Mouse (Mus musculus) ovary, postnatal 14 days (tissue): ENCODE measurements around the gene Wdr70.

Source experiments
- DNase-seq: peaks from one replicate; pipeline ENCODE4 v3.0.0; 2022; ENCODE audit warnings: low spot score

Wdr70 gene

DNA sequence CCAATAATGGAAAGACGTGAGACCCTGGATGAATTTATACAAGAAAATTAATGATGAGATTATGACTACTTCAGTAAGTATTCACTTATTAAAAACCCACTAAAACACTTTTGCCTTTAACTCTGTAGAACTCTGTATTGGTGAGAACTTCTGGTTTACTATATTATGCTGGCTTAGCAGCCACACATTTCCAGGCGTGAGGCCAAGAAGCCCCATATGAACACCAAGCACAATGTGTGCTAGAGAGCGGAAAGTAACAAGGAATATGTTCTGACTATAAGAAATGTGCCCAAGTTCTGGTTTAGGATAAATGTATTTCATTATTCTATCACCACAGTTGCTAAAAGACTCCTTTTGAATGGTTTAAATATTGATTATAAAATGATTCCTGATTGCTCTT lies 68.4 kb downstream of the Wdr70 start:
- no peak for DNase-seq

DNA sequence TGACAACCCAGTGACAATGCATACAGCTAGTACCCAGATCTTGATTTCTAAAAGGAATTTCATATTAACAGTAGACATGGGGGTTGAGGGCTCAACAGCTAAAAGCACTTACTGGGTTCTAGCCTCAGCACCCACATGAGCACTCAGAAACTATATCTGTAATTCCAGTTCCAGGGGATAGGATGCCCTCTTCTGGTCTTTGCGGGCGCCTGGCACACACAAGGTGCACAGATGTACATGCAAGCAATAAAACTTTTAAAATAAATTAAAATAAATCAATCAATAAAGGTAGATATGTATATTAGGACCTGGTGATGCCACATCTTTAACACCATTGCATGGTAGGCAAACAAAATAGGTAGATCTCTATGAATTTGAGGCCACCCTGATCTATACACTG lies 71.5 kb downstream of the Wdr70 start:
- no peak for DNase-seq

DNA sequence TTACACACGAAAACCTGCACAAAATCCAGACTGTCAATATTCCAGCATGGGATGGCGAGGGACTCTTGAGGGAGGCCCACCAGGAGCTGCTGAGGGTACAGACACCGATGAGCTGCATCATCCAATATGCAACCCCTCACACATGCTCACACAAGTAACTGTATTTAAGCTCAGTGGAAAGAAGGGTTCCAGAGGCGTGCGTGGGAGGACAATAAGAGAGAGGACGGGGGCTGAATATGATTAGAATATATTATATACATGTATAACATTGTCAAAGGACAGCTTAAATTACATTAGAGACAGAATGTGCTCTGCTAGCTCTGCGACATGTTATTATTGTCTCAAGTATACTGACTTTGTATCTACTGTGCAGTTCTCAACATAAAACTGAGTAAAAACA lies 87.6 kb downstream of the Wdr70 start:
- no peak for DNase-seq

DNA sequence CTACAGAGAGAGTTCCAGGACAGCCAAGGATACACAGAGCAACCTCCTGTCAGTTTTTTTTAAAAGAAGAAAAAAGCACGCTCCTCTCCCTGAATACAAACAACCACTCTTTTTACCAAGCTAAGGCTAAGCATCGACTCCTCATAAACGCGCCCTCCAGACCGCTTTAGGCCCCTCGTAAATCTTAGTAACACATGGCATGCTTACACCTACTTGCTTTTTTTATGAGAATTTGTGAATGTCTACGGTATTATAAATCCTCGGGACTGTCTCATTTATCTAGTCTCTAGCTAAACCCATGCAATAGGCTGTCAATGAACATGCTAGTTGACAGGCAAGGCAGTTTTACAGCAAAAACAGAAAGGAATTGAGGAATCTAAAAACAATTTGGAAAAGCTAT lies 91.6 kb downstream of the Wdr70 start:
- no peak for DNase-seq

DNA sequence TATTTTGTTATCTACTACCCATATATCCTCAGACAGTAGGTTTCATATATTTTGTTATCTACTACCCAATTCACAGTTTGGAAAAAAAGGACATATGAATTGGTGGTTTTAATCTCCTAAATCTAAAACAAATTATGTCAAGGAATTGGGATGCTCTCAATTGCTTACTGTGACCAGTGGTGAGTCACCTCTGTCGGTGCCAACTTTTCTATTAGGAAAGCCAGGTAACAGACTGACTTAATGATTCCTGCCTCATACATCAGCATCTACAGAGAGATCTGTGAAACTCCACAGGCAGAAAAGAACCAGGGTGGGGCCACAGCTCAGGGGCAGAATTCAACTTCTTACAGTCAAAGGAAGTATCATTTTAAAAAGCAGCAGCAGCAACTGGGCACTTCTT lies 93.0 kb downstream of the Wdr70 start:
- DNase-seq: no peak

DNA sequence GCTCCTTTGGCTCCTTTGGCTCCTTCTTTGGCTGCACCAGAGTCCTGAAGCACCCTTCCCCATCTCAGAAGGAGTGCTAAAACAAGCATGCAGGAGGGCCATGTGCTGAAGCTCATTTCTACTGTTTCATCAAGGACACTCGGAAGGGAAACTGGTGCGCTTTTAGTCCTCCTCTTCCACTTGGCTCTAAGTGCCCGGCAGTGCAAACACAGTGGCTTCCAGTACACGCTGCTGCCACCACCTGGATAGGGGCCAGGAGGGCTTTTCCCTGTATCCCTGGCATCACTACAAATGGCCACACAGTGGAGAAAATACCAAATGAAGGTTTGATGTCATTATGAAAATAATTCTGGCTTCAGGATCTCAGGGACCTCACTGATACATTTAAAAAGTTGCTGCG lies 93.5 kb downstream of the Wdr70 start:
- DNase-seq: no peak

DNA sequence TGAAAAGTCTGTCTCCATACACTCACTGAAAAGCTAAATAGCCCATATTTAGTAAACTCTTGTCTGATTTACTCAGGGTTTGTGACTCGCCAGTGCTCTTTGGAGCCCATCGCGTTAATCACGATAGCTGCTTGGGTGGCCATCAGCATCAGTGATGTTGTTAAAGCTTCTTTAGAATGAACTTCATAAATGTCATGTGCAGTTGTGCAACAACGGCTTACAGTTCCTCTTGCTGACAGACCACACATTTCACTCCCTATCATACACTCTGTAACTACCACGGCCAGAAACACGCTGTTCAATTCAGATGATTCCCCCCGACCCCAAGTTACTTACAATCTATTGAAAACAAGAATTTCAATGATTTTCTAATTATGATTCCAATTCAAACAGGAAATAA lies 95.2 kb downstream of the Wdr70 start:
- DNase-seq: no peak

DNA sequence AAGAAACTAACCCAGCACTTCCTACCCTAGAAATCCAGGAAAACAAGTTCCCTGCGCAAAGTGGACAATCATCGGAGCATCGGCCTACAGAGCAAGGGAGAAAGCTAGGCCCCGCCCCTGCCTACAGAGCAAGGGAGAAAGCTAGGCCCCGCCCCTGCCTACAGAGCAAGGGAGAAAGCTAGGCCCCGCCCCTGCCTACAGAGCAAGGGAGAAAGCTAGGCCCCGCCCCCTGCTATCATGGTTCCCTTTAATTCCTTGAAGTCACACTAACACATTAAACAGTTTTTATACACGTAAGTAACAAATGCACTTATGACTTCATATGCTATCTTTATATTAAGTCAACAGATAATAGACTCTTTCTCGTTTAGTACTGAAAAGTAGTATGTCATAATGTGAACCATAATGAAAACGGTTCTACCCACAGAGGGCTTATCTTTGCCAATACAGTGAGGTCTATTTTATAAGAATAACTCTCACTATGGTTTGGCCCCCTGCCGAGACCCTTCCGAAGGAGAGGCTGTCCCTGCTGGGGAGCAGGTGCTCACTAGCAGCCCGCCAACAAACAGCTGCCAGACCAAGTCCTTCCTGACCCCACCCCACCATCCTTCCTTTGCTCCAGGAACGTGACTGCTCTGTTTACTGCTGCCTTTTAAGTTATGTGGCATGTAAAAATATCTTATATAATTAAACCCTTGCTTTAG lies 100.0 kb downstream of the Wdr70 start:
- DNase-seq: no peak

DNA sequence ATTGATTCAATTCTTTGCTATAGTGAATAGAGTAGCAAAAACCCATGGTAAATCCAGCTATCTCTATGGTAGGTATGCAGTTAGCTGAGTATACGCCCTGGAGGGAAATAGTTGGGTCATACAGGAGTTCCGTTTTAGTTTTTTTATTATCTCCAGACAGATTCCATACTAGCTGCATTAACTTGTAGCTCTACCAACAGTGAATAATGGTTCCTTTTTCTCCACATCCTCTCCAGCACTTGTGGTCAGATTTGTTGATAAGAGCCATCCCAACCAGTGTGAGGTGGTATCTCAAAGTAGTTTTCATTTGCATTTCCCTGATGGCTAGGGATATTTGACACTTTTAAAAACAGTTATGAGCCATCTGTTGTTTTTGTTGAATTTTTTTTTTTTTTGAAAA lies 100.9 kb downstream of the Wdr70 start:
- no peak for DNase-seq

DNA sequence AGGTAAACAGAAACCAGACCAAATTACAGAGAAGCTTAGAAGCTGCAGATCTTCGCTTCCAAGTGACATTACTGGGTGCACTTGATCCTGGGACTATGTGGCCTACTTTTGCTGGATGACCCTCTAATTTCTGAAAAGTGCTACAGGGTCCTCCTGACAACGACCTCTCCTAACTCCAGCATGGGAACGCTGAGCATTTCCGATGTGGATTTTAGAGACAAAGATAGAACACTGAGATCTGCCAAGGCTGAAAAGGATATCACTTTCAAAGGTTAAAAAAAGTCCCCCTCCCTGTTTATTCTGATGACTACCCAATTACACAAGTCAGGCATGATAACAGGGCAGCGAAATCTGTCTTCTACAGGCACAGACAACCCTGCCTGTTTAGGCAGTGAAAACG lies 105.3 kb downstream of the Wdr70 start:
- no peak for DNase-seq

DNA sequence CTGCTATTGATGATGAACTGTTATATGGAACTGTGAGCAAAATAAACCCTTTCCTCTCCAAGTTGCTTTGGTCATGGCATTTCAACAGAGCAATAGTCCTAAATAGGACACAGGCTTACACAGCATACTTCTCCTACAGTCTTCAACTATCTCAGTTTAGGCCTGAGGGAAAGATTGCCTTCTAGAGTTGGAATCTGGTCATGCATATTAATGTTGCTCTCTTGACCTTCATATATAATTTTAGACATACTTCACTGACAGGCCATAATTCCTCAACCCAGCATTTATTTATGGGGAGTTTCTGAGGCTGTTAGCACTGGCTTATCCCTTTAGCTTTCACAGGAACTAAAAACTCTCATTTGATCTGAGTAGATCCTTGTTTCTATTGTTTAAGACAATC lies 108.9 kb downstream of the Wdr70 start:
- no peak for DNase-seq

DNA sequence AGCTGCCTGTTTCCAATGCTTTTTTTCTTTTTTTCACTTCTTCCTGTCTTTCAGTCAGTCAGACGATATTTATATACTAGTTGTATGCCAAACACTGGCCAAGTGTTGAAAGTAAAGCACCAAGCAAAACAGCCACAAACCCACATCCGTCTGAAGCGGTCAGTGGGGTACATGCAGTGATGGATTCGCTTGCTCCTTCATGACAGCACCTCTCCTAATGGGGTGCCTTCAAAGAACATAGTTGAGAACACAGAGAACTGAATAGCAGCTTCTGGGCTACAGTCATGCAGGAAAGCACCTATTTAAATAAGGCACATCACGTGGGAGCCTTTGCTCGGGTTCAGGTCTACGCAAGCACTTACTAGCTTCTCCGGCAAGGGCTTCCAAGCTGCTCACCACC lies 111.6 kb downstream of the Wdr70 start:
- no peak for DNase-seq

DNA sequence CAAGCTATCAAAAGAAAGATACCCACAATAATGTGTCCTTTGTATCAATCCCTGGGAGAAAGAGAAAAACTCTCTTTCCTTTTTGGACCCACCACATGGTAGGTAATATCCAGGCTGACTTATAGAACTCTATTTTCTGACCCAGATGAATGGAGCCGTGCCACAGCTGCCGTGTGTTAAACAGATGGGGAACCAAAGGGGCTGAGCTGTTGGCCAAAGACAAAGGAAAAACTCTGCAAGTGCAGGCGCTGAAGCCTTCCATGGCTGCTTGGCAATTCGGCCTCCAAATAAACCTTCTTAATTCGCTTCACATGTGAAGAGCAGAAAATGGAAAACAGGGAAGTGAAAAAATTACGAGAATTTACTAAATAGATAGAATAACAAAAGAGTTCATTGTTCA lies 112.7 kb downstream of the Wdr70 start:
- DNase-seq: no peak

DNA sequence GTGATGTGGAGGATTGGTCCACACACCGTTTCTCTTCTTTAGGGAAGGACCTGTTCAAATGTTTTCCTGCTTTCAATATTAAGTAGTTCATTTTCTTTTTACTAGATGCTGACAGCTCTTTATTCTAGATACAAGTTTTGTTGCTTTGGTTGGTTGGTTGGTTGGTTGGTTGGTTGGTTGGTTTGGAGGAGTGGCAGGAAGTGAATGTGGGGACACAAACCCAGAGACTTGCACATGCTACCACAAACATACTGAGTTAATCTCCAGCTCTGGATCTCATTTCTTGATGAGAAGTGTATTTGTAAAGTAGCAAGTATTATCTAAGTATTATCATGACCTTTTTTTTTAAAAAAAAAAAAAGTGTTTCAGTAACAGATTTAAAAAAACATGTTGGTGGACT lies 120.4 kb downstream of the Wdr70 start:
- no peak for DNase-seq

DNA sequence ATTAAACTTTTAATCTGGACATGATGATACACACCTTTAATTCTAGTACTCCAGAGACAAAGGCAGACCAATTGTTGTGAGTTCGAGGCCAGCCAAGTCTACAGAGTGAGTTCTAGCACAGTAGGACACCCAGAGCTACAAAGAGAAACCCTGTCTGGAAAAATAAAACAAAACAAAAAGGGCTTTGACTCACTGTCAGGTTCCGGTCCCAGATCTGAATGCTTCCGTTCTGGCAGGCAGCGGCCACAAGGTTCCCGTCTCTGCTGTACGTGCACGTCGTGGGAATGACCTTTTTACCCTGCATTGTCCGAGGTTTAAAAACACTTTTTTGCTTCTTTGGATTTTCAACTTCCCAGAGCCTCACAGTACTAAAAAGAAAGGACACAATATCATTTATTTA lies 122.2 kb downstream of the Wdr70 start:
- no peak for DNase-seq

DNA sequence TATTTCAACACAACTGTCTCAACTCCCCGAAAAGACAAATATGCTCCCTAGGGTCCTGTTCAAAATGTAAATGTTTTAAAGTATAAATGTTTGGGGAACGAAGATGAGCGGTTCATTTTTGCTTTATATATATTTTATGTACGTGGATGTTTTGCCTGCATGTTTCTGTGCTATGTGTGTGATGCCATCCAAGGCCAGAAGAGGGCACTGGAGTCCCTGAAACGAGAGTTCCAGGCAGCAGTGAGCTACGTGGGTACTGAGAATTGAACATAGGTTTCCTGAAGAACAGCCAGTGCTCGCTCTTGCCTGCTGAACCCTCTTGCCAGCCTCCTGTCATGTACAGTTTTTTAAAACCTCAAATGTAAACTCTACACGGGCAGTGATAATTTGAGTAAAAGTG lies 124.6 kb downstream of the Wdr70 start:
- DNase-seq: no peak

DNA sequence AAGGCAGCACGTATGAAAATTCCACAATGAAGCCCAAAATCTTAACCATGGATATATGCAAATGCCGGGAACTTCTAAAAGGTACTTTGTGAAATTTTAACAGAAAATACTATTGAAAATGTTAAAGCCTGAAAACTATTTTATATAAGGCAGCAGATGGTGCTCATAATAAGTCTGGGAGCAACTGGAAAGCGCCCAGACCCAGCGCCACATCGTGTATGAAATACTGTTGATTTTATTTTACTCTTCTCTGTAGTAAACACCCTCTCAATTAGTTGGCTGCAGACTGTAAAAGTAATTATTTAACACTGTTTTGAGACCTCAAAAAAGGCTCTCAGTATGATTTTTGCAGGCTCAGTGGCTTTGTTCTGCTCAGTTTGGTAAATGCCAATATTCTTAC lies 126.5 kb downstream of the Wdr70 start:
- DNase-seq: no peak

DNA sequence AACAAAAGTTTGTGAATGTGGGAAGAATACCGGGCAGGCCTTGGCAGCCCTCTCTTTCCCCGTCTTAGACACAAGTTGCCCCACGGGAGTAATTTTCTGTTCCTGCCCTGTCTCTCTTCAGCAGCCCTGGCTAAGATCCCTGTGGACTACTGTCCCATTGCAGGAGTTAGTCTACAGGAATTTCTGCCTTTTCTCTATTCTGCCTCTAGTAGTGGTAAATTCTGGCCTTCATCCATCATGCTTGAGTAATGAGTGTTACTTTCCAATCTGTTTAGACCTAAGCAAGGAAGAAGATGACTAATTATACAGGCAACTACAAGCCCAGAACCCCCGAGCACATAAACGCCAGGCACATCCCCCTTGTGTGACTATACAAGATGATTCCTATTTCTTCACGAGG lies 136.2 kb downstream of the Wdr70 start:
- no peak for DNase-seq

DNA sequence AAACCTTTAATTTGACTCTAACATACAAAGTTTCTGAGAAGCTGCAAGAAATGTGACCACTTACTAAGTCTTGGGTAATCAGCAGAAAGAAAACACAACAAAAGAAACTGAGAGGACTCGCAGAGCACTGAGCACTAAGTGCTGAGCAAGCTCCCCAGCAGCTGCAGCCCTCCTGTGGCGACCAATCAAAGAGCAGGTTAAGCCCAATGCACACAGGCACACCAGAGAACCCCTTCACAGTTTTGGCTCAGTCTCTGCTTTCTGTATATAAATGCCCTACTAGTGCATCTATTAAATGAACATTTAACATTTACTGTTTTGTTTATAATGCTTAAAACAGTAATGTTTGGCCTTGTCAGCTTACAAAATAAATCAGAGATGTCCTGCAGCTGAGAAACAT lies 137.5 kb downstream of the Wdr70 start:
- DNase-seq: no peak

DNA sequence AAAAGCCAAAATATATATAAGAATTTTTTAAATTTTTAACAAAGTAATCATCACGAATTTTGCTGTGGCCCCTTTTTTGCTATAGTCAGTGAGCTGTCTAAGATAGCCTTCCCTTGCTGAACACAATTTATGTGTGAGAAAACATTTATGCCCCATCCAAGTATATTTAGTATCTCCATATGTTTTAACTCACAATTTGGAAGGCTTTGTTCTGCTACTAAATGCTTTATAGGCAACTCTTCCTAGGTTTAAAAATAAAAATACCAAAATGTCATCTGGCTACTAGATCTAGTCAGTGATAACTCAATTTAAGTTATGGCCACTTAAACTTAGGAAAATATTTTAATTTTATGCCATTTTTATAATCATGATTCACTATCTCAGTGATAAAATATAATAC lies 142.1 kb downstream of the Wdr70 start:
- DNase-seq: no peak

DNA sequence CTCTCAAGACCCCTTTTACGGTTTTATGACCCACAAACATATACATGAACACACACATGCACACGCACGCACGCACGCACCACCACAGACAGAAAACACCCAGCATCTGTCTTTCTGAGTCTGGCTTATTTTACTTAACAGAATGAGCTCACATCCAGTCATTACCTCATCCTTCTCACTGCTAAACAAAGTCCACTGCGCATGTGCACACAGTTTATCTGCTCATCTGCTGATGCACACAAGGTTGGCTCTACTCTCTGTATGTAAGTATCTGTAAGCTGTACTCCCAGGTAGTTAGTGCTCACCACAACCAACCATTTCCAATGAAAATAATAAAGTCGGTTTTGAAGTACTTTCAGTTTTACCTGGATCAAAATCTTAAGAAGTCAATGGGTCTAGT lies 148.4 kb downstream of the Wdr70 start:
- DNase-seq: no peak

DNA sequence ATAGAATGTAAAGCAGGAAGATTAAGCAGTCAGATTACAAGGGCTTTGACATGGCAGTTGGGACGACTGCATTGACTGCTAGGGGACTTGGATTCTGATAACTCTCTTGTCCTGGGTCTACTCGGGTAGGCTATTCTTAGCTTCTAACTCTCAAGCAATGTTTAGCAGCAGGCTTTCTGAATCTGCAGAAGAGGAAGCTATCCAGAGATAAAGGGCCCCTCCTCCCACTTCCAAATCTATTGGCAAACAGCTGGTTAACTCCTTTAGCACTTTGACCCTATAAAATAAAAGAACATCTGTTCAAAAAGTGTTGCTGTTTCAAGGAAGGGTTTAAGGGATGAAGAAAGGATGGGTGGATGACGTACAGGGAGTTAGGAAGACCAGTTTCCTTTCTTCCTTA lies 157.3 kb downstream of the Wdr70 start:
- no peak for DNase-seq

DNA sequence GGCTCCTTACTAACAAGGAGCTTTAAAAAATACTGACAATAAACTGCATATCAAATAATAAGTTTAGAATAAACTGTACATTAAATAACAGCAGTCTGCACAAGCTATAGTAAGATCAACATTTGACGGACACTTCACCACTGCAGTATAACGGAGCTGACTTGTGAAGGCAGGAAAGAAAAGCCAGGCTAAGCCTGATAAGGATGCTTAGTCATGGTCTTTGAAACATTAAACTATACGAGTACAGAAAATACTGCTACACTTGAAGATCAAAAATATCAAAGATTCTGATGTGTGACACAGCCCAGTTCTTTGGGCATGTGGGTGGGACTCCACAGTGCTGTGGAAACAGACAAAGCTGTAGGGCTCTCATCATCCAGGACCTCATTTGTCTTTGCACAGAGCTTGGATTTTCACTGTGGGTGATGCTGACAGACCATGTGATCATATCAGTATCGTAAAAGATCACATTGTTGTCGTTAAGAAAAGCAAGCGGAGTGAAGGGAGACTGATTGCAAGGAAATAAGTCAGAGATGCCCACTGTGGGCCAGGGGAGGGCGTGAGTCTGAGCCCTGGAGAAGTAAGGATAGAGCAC lies 163.3 kb downstream of the Wdr70 start:
- no peak for DNase-seq

DNA sequence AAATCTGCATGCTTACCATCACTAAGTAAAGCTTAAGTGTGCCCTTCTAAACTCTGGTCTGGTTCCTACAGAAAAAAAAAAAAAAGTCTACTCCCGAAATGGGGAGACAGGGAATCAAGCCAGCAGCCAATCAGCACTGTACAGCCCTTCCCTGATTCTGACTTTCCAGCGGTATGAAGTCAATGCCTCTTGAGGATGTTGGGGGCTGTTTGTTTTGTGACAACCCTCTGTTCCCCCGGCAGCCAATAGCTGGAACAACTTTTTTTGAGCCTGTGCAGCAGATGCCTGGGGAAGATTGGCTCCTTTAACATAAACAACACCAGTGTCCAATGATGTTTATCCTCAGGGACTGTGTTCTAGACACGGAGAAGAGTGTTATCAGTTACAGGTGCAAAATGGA lies 164.4 kb downstream of the Wdr70 start:
- DNase-seq: no peak

DNA sequence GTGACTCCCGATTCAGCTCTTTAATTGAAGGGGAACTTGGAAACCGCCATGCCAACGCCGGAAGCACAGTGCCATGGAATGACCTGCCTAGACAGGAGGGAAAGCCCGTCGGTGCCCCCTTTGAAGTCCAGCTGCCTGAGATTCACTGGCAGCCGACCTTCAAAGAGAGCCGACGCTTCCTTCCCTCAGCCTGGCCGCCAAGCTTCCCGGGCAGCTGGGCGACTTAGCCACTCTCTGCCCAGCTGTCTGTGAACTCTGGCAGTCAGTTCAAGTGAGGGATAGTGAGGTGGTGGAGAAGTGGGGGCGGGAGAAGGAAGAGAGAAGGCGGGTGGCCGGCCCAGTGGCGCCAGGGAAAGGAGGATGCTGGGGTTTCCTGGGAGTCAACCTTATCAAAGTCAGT lies 164.9 kb downstream of the Wdr70 start:
- no peak for DNase-seq
